Mouse (Mus musculus) stomach, postnatal 0 days (tissue): ENCODE results near the gene Nat8f5. TPM values are rescaled to one million over a fixed set of nuclear protein-coding genes. Genes with fewer than 3 reads are reported as not detected.
"Not testable (repeated sequence)": the region's sequence is repeated elsewhere in the genome, so short reads cannot be mapped to it uniquely, and the experiment has no call there.

Experiments used
- ATAC-seq: fragments of 200-750 bp; cut with Nextera tagmentation; 2 replicates; pipeline ENCODE4 v1.8.0; 2017; ENCODE audit not compliant: low FRiP score, low TSS enrichment
- DNase-seq: peaks from one replicate; pipeline ENCODE4 v3.0.0-alpha.2; 2016; ENCODE audit warnings: low spot score
- H3K27ac ChIP-seq: fragments of 300-500 bp; sonication (generic); replicated peaks from 2 replicates; pipeline ENCODE4 v1.5.1; 2014; ENCODE audit warnings: mild to moderate bottlenecking, control low read depth
- H3K27me3 ChIP-seq: fragments of 300-500 bp; sonication (generic); 2 replicates; pipeline ENCODE4 v1.6.1; 2014; ENCODE audit warnings: low read length; ENCODE audit not compliant: control insufficient read depth, insufficient read depth
- H3K36me3 ChIP-seq: fragments of 300-500 bp; sonication (generic); 2 replicates; pipeline ENCODE4 v1.6.1; 2014; ENCODE audit warnings: low read length, mixed read lengths; ENCODE audit not compliant: control insufficient read depth, insufficient read depth
- H3K4me1 ChIP-seq: fragments of 300-500 bp; sonication (generic); replicated peaks from 2 replicates; pipeline ENCODE4 v1.6.1; 2014; ENCODE audit warnings: antibody characterized with exemption; ENCODE audit not compliant: control insufficient read depth, insufficient read depth
- H3K4me2 ChIP-seq: fragments of 300-500 bp; sonication (generic); replicated peaks from 2 replicates; pipeline ENCODE4 v1.6.1; 2014; ENCODE audit warnings: low read depth, mild to moderate bottlenecking, control low read depth, moderate library complexity
- H3K4me3 ChIP-seq: fragments of 300-500 bp; sonication (generic); 2 replicates; pipeline ENCODE4 v1.5.1; 2014; ENCODE audit warnings: low read depth, low read length, control low read depth
- H3K9ac ChIP-seq: fragments of 300-500 bp; sonication (generic); 2 replicates; pipeline ENCODE4 v1.6.1; 2014; ENCODE audit warnings: mild to moderate bottlenecking, low read length, control low read depth, mixed read lengths
- H3K9me3 ChIP-seq: fragments of 300-500 bp; sonication (generic); 2 replicates; pipeline ENCODE4 v1.6.1; 2016; ENCODE audit warnings: low read length; ENCODE audit not compliant: control insufficient read depth
- CTCF ChIP-seq: IDR thresholded peaks from 2 replicates; pipeline ENCODE4 v1.5.1; 2016; ENCODE audit warnings: antibody characterized with exemption, low read depth, mild to moderate bottlenecking, moderate library complexity
- EP300 ChIP-seq: optimal IDR thresholded peaks from 2 replicates; pipeline ENCODE3; 2016; ENCODE audit warnings: antibody characterized with exemption
- WGBS: fragments of 180-500 bp; shearing (Covaris S2); extraction: QIAGEN DNeasy Blood & Tissue Kit; methylation state at CpG from one replicate; pipeline ENCODE4 v1.1.7; 2014; 5-methylcytosine and 5-hydroxymethylcytosine counted together
- microRNA-seq: library from miRNA; unstranded; fragments of <30 nt; microRNA quantifications from one replicate; pipeline ENCODE4, GENCODE M21; 2016
- polyA plus RNA-seq: library from polyadenylated mRNA; unstranded; fragments of >200 nt; fragmentation: Nextera tagmentation; extraction: Ambion mirVana; gene quantifications from 2 replicates; pipeline ENCODE4 v1.2.1, GENCODE M21; 2015

Nat8f5 gene
- polyA plus RNA-seq, 1 experiment from 2014 or later: 0.25 TPM

DNA sequence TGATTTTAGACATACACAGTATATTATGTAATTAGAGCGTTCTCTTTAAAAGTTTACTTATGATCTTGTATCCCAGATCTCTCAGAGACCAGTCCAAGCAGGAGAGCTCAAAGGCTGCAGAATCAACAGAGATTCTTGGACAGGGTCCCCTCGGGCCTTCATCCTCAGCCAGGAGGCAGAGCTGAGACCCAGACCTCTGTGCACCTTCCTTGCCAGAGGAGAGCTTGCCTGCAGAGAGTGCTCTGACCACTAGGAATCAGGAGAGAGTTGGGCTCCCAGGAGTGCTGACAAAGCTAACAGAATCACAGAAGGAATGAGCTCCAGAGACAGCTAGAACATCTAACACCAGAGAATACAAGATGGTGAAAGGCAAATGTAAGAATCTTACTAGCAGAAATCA is 7.4 kb downstream of the Nat8f5 start:
- 63% methylated on average over 2 of the region's 2 CpGs for WGBS
- Histone ChIP-seq H3K27me3 (no peaks in the 10 kb centered on the region), H3K36me3 (no peaks in the 10 kb centered on the region), H3K4me3 (no peak overlapping the region), H3K9me3 (no peaks in the 10 kb centered on the region), H3K4me2 (no peak overlapping the region), H3K4me1 (no peaks in the 10 kb centered on the region), H3K9ac (no peak overlapping the region), H3K27ac (no peak overlapping the region)
- no peak for DNase-seq
- no peak for ATAC-seq
- no peak for TF ChIP-seq EP300
- TF ChIP-seq CTCF: no peak

GRCm38 (mm10) chr6:85810942-85811537 is 9.7 kb downstream of the Nat8f5 start:
- not testable (repeated sequence) for H3K9ac ChIP-seq, ATAC-seq, H3K4me3 ChIP-seq, H3K27me3 ChIP-seq, DNase-seq, H3K36me3 ChIP-seq, H3K27ac ChIP-seq, H3K9me3 ChIP-seq, H3K4me2 ChIP-seq, H3K4me1 ChIP-seq
- 64% methylated on average over 2 of the region's 3 CpGs for WGBS

GRCm38 (mm10) chr6:85810514-85810913 is 10.3 kb downstream of the Nat8f5 start:
- H3K4me3 ChIP-seq, DNase-seq, H3K9ac ChIP-seq, H3K36me3 ChIP-seq, H3K27ac ChIP-seq, H3K9me3 ChIP-seq, H3K4me2 ChIP-seq, H3K27me3 ChIP-seq, H3K4me1 ChIP-seq, ATAC-seq: not testable (repeated sequence)
- 62% methylated on average over 2 of the region's 3 CpGs for WGBS

DNA sequence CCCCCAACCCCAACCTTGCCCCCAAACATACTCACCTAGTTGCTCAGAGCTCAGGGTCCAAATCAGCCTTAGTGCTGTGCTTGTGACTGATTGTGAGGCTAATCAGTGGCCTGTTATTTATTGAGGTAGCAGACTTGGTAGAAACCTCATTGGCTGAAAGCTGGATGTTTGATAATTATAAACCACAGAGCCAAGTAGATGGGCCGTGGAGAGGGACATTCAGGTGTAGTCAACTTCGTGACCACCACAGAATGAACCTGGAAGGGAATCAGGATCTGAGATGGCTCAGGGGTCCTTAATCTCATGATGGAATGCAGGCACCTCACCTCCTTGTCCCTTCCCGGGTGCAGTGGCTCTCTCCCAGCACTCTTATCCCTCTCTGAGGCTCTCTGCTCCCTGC is 11.0 kb downstream of the Nat8f5 start:
- H3K27me3 ChIP-seq, H3K36me3 ChIP-seq, DNase-seq, ATAC-seq, H3K27ac ChIP-seq, H3K4me1 ChIP-seq, H3K9me3 ChIP-seq, H3K9ac ChIP-seq, H3K4me2 ChIP-seq, H3K4me3 ChIP-seq: not testable (repeated sequence)
- 65% methylated on average over 2 of the region's 3 CpGs for WGBS

DNA sequence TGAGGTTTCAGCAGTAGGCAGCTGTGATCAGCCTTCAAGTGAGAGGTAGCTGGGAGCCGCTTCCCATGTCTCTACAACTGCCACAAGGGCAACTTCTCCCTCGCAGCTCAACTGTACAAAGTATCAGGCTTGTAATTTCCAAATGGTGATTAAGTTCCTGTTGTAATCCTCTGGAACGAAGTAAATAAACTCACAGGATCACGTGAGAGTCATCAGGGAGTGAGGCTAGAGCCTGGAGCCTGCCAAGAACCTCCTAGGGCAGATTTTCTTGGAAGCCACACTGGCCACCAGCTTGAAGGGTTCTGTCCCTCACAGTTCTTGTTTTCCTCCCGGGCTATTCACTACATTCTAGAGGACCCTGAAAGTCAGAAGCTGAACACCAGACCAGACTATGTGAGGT is 17.6 kb downstream of the Nat8f5 start:
- H3K9me3 ChIP-seq, ATAC-seq, H3K4me3 ChIP-seq, H3K9ac ChIP-seq, H3K4me2 ChIP-seq, DNase-seq, H3K36me3 ChIP-seq, H3K27ac ChIP-seq, H3K27me3 ChIP-seq, H3K4me1 ChIP-seq: not testable (repeated sequence)
- WGBS: 56% methylated on average over 5 of the region's 5 CpGs

Small RNA genes lying within 50 kb of the gene (microRNA-seq; reads per million reads assigned to microRNA genes)
- gene Mir6375: not detected

Other genes starting within 250 kb of the Nat8f5 start
- gene Alms1, start 233.4 kb downstream of the Nat8f5 start, polyA plus RNA-seq: 0.98 and 1.2 TPM in 2 replicates
- not detected in 2 replicates for gene Nat8f7, start 107.8 kb downstream of the Nat8f5 start, polyA plus RNA-seq
- gene Nat8f3, start 55.2 kb downstream of the Nat8f5 start, polyA plus RNA-seq: 0.11 TPM in 1 of 2 replicates, not detected in the other
- not detected in 2 replicates for gene Nat8f6, start within 50 bp of the Nat8f5 start, polyA plus RNA-seq
- gene Nat8, start 11.1 kb upstream of the Nat8f5 start, polyA plus RNA-seq: 0.25 TPM in 1 of 2 replicates, not detected in the other
- not detected in 2 replicates for gene Nat8f2, start 48.2 kb upstream of the Nat8f5 start, polyA plus RNA-seq
- gene Nat8f4, start 83.9 kb upstream of the Nat8f5 start, polyA plus RNA-seq: 1.7 and 2.6 TPM in 2 replicates
- 25.9 and 28.8 TPM in 2 replicates for gene Tprkb, start 90.9 kb upstream of the Nat8f5 start, polyA plus RNA-seq
- gene Nat8f1, start 94.7 kb upstream of the Nat8f5 start, polyA plus RNA-seq: 5.7 and 6.2 TPM in 2 replicates
- 43.9 and 44.9 TPM in 2 replicates for gene Dusp11, start 140.7 kb upstream of the Nat8f5 start, polyA plus RNA-seq
- gene Figla, start 195.2 kb upstream of the Nat8f5 start, polyA plus RNA-seq: not detected in 2 replicates
- 1.6 and 2.1 TPM in 2 replicates for gene Add2, start 207.7 kb upstream of the Nat8f5 start, polyA plus RNA-seq